Mouse (Mus musculus) spleen, adult 2 months (tissue): Measurements from ENCODE around the gene Nkx2-5. TPM values are rescaled to one million over a fixed set of nuclear protein-coding genes. Genes with fewer than 3 reads are reported as not detected.

Experiments
- DNase-seq, 2 experiments: peaks; one replicate each; pipeline versions ENCODE4 v3.0.0 to v3.0.0-alpha.2; 2012 to 2021; ENCODE audit warnings: low spot score in 2 of 2, low read depth in 1 of 2
- H3K27ac ChIP-seq: fragments of 200-500 bp; 2 replicates; pipeline ENCODE4 v1.5.1; 2012; ENCODE audit warnings: low read length, inconsistent platforms; ENCODE audit not compliant: insufficient read depth
- H3K27me3 ChIP-seq: fragments of 200-500 bp; 2 replicates; pipeline ENCODE4 v1.6.1; 2012; ENCODE audit warnings: mild to moderate bottlenecking, moderate library complexity, low read length, inconsistent platforms; ENCODE audit not compliant: control insufficient read depth, insufficient read depth
- H3K36me3 ChIP-seq: fragments of 200-500 bp; 2 replicates; pipeline ENCODE4 v1.6.1; 2012; ENCODE audit warnings: mild to moderate bottlenecking, low read length, inconsistent platforms; ENCODE audit not compliant: control insufficient read depth, insufficient read depth
- H3K4me1 ChIP-seq: fragments of 200-500 bp; 2 replicates; pipeline ENCODE4 v1.6.1; 2011; ENCODE audit warnings: inconsistent platforms; ENCODE audit not compliant: control insufficient read depth, insufficient read depth, insufficient read length
- H3K4me3 ChIP-seq: fragments of 200-500 bp; 2 replicates; pipeline ENCODE4 v1.5.1; 2011; ENCODE audit warnings: mild to moderate bottlenecking, inconsistent platforms; ENCODE audit not compliant: insufficient read depth, insufficient read length; ENCODE audit errors: extremely low read depth
- CTCF ChIP-seq: fragments of 200-500 bp; IDR thresholded peaks from 2 replicates; pipeline ENCODE4 v1.5.1; 2011; ENCODE audit warnings: mild to moderate bottlenecking, inconsistent platforms; ENCODE audit not compliant: insufficient read depth, insufficient read length, insufficient replicate concordance; ENCODE audit errors: extremely low read depth
- POLR2A ChIP-seq: fragments of 200-500 bp; IDR thresholded peaks from 2 replicates; pipeline ENCODE4 v1.6.1; 2011; ENCODE audit warnings: low read depth, low read length, inconsistent platforms
- WGBS: fragments of 180-500 bp; shearing (Covaris S2); methylation state at CpG from one replicate; pipeline ENCODE4 v1.1.7; 2018; 5-methylcytosine and 5-hydroxymethylcytosine counted together
- polyA plus RNA-seq: library from polyadenylated mRNA; depleted of rRNA; stranded (reverse); fragments of >200 nt; gene quantifications from 2 replicates; pipeline ENCODE4 v1.2.3, GENCODE M21; 2012

Nkx2-5 gene
- polyA plus RNA-seq, 1 experiment: 19.8 TPM

GRCm38 (mm10) chr17:26868756-26869155 lies 23.9 kb upstream of the Nkx2-5 start:
- no peaks in the 10 kb centered on the region for H3K27me3 ChIP-seq
- TF ChIP-seq CTCF (no peak), POLR2A (no peak)
- H3K4me3 ChIP-seq: no peak overlapping the region
- WGBS: 52% methylated on average over 5 of the region's 5 CpGs
- DNase-seq: no peak
- no peak overlapping the region for H3K27ac ChIP-seq
- no peaks in the 10 kb centered on the region for H3K36me3 ChIP-seq
- no peaks in the 10 kb centered on the region; the same call in none of the 2 replicates for H3K4me1 ChIP-seq

- TF ChIP-seq CTCF: no peak
- TF ChIP-seq POLR2A: no peak
- 77% methylated on average over 6 of the region's 6 CpGs for WGBS
- no peak overlapping the region for H3K27ac ChIP-seq
- H3K4me3 ChIP-seq: no peak overlapping the region
- no peak for DNase-seq
- H3K36me3 ChIP-seq: no peaks in the 10 kb centered on the region
- peaks cover 2% of the 10 kb centered on the region; the same call in 1 of the 2 replicates for H3K27me3 ChIP-seq
- no peaks in the 10 kb centered on the region; the same call in 1 of the 2 replicates for H3K4me1 ChIP-seq
These were observed 20.3 kb upstream of the Nkx2-5 start for GRCm38 (mm10) chr17:26865156-26865555.

DNA sequence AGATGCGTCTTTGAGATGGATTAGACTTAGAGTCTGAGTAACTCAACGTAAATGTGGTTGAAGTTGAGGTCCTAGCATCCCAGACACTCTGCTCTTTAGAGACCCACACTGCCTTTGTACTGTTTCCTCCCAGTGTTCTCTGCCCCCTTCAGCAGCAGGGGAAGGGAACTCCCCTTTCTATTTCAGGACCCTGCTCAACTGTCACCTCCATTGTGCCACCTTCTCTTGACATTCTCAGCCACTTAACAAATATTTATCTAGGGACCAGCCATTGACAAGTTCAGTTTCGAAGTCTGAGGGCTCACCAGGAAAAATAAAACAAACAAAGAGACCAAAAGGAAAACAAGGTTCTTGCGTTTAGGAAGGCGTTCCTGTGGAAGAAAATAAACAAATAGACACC lies 19.5 kb upstream of the Nkx2-5 start:
- DNase-seq: no peak
- Histone ChIP-seq H3K36me3 (no peaks in the 10 kb centered on the region), H3K4me3 (no peak overlapping the region), H3K27me3 (peaks cover 5% of the 10 kb centered on the region; the same call in 1 of the 2 replicates), H3K4me1 (no peaks in the 10 kb centered on the region; the same call in 1 of the 2 replicates), H3K27ac (no peak overlapping the region)
- TF ChIP-seq POLR2A: no peak
- TF ChIP-seq CTCF: no peak
- WGBS: 37% methylated on average over 5 of the region's 5 CpGs

DNA sequence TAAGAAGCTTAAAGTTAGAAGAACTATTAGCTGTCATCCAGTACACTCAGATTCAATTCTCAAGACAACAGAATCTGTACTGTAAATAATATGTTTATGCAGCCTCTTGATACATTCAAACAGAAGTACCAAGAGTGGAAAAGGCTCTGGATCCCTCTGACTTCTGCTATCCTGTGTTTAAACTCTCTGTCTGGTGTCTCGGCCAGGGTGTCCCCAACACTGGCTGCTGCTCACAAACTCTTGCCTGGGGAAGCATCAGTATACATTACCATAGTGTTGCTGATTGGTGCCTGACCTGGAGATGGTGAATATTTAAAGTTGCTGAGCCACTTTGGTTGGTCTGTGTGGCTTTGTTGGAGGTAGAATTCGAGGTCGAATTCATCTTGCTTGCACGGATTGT lies 17.0 kb upstream of the Nkx2-5 start:
- peaks cover 6% of the 10 kb centered on the region; the same call in 1 of the 2 replicates for H3K27me3 ChIP-seq
- DNase-seq: no peak
- WGBS: 54% methylated on average over 4 of the region's 4 CpGs

GRCm38 (mm10) chr17:26861383-26861782 lies 16.6 kb upstream of the Nkx2-5 start:
- no peak for DNase-seq
- 15% methylated on average over 6 of the region's 6 CpGs for WGBS

More for the DNA sequence above, 17.0 kb upstream of the Nkx2-5 start:
- Histone ChIP-seq H3K4me3 (no peak overlapping the region), H3K36me3 (no peaks in the 10 kb centered on the region), H3K4me1 (no peaks in the 10 kb centered on the region; the same call in 1 of the 2 replicates), H3K27ac (no peak overlapping the region)
- TF ChIP-seq POLR2A (no peak), CTCF (no peak)

GRCm38 (mm10) chr17:26860906-26861305 lies 16.1 kb upstream of the Nkx2-5 start:
- Histone ChIP-seq H3K27ac (no peak overlapping the region; the same call in 1 of the 2 replicates), H3K27me3 (peaks cover 6% of the 10 kb centered on the region; the same call in 1 of the 2 replicates), H3K4me3 (no peak overlapping the region), H3K4me1 (no peaks in the 10 kb centered on the region; the same call in 1 of the 2 replicates), H3K36me3 (no peaks in the 10 kb centered on the region)
- DNase-seq: no peak
- WGBS: 29% methylated on average over 4 of the region's 4 CpGs
- no peak for TF ChIP-seq CTCF
- no peak for TF ChIP-seq POLR2A

More at GRCm38 (mm10) chr17:26861383-26861782, 16.6 kb upstream of the Nkx2-5 start:
- TF ChIP-seq CTCF: no peak
- no peak for TF ChIP-seq POLR2A
- peaks cover 6% of the 10 kb centered on the region; the same call in 1 of the 2 replicates for H3K27me3 ChIP-seq
- no peaks in the 10 kb centered on the region; the same call in 1 of the 2 replicates for H3K4me1 ChIP-seq
- H3K36me3 ChIP-seq: no peaks in the 10 kb centered on the region
- H3K27ac ChIP-seq: no peak overlapping the region
- no peak overlapping the region for H3K4me3 ChIP-seq

DNA sequence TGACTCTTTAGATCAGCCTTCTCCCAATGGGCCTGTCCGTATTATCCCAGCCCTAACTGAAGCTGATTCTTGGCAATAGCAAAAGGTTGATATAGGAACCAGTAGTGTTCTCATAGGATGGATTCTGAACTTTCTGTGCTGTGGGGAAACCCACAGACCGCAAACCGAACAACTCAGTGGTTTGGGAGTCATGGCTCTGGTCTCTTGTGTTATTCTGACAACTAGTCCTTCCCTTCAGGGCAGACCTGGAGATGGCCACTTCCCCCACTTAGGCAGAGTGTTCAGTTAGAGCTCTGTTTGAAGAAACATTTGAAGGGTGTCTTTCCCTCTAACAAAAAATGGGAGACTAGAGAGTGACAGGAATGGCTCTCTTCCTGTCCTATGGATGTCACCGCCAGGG lies 7.5 kb upstream of the Nkx2-5 start:
- Histone ChIP-seq H3K27me3 (peaks cover 22% of the 10 kb centered on the region), H3K4me3 (no peak overlapping the region), H3K4me1 (peaks cover 11% of the 10 kb centered on the region; the same call in 1 of the 2 replicates), H3K27ac (no peak overlapping the region), H3K36me3 (no peaks in the 10 kb centered on the region)
- no peak for TF ChIP-seq CTCF
- TF ChIP-seq POLR2A: no peak
- no peak for DNase-seq
- WGBS: 12% methylated on average over 4 of the region's 4 CpGs
